Mouse (Mus musculus): ENCODE results near the gene Zfp266. TPM values are rescaled to one million over a fixed set of nuclear protein-coding genes. Genes with fewer than 3 reads are reported as not detected.

Zfp266 gene
- polyA plus RNA-seq, 1 experiment from 2014 or later, result 58.0 TPM

GRCm38 (mm10) chr9:20544070-20544821 lies 23.0 kb upstream of the Zfp266 start:
- ATAC-seq (replicated peaks; ENCODE audit: low FRiP score, low read depth), result peak; percentile 97
- 2% methylated on average over 43 of the region's 43 CpGs for WGBS
- H3K27ac ChIP-seq, result peak overlapping the region; percentile 79

GRCm38 (mm10) chr9:20543496-20543895 lies 22.3 kb upstream of the Zfp266 start:
- TF ChIP-seq CTCF (IDR thresholded peaks at IDR 0.05; ENCODE audit: low read depth), result no peak
- DNase-seq (ENCODE audit: low spot score), result no peak
- Histone ChIP-seq H3K9ac (ENCODE audit: low read depth, low read length) (no peak overlapping the region), H3K4me1 (replicated peaks; ENCODE audit: insufficient read depth, low read length) (0 out of 2 replicates have a peak, but pooled peaks cover 3% of the 10 kb centered on the region), H3K4me2 (ENCODE audit: low read length) (0 out of 2 replicates have a peak overlapping the region, but pooled peaks have one; percentile 61), H3K36me3 (ENCODE audit: insufficient read depth, low read length) (no peaks in the 10 kb centered on the region), H3K27ac (peak overlapping the region; percentile 79; the same call in 1 of the 2 replicates), H3K4me3 (replicated peaks; ENCODE audit: low read depth, low read length) (no peak overlapping the region), H3K9me3 (replicated peaks; ENCODE audit: low read length) (no peaks in the 10 kb centered on the region), H3K27me3 (ENCODE audit: insufficient read depth, low read length) (no peaks in the 10 kb centered on the region)
- no peak for ATAC-seq (replicated peaks; ENCODE audit: low FRiP score, low read depth)
- 34% methylated on average over 6 of the region's 6 CpGs for WGBS

More at GRCm38 (mm10) chr9:20544070-20544821, 23.0 kb upstream of the Zfp266 start:
- Histone ChIP-seq H3K27me3 (ENCODE audit: insufficient read depth, low read length) (no peaks in the 10 kb centered on the region), H3K9me3 (replicated peaks; ENCODE audit: low read length) (no peaks in the 10 kb centered on the region), H3K4me1 (replicated peaks; ENCODE audit: insufficient read depth, low read length) (0 out of 2 replicates have a peak, but pooled peaks cover 3% of the 10 kb centered on the region), H3K36me3 (ENCODE audit: insufficient read depth, low read length) (no peaks in the 10 kb centered on the region), H3K4me3 (replicated peaks; ENCODE audit: low read depth, low read length) (peak overlapping the region; percentile 34), H3K4me2 (ENCODE audit: low read length) (peak overlapping the region; percentile 61), H3K9ac (ENCODE audit: low read depth, low read length) (peak overlapping the region; percentile 50)
- peak; percentile 10; the same call in 1 of the 2 replicates for TF ChIP-seq CTCF (IDR thresholded peaks at IDR 0.05; ENCODE audit: low read depth)
- DNase-seq (ENCODE audit: low spot score), result peak; percentile 95

GRCm38 (mm10) chr9:20536598-20536997 lies 15.4 kb upstream of the Zfp266 start:
- WGBS, result 78% methylated on average over 2 of the region's 2 CpGs
- H3K4me3 ChIP-seq (replicated peaks; ENCODE audit: low read depth, low read length), result no peak overlapping the region
- H3K4me1 ChIP-seq (replicated peaks; ENCODE audit: insufficient read depth, low read length), result no peaks in the 10 kb centered on the region
- no peak overlapping the region for H3K27ac ChIP-seq
- H3K36me3 ChIP-seq (ENCODE audit: insufficient read depth, low read length), result no peaks in the 10 kb centered on the region
- TF ChIP-seq CTCF (IDR thresholded peaks at IDR 0.05; ENCODE audit: low read depth), result no peak
- no peak overlapping the region for H3K4me2 ChIP-seq (ENCODE audit: low read length)
- ATAC-seq (replicated peaks; ENCODE audit: low FRiP score, low read depth), result no peak
- no peaks in the 10 kb centered on the region for H3K27me3 ChIP-seq (ENCODE audit: insufficient read depth, low read length)
- DNase-seq (ENCODE audit: low spot score), result no peak
- H3K9ac ChIP-seq (ENCODE audit: low read depth, low read length), result no peak overlapping the region
- no peaks in the 10 kb centered on the region for H3K9me3 ChIP-seq (replicated peaks; ENCODE audit: low read length)

- Histone ChIP-seq H3K27ac (no peak overlapping the region), H3K9ac (ENCODE audit: low read depth, low read length) (no peak overlapping the region), H3K4me1 (replicated peaks; ENCODE audit: insufficient read depth, low read length) (no peaks in the 10 kb centered on the region), H3K4me2 (ENCODE audit: low read length) (no peak overlapping the region), H3K36me3 (ENCODE audit: insufficient read depth, low read length) (no peaks in the 10 kb centered on the region), H3K4me3 (replicated peaks; ENCODE audit: low read depth, low read length) (no peak overlapping the region), H3K9me3 (replicated peaks; ENCODE audit: low read length) (no peaks in the 10 kb centered on the region), H3K27me3 (ENCODE audit: insufficient read depth, low read length) (no peaks in the 10 kb centered on the region)
- no peak for ATAC-seq (replicated peaks; ENCODE audit: low FRiP score, low read depth)
- no peak for TF ChIP-seq CTCF (IDR thresholded peaks at IDR 0.05; ENCODE audit: low read depth)
- WGBS, result 77% methylated on average over 8 of the region's 8 CpGs
- DNase-seq (ENCODE audit: low spot score), result no peak
Measured at GRCm38 (mm10) chr9:20534326-20534926, 13.2 kb upstream of the Zfp266 start.

- Histone ChIP-seq H3K9me3 (replicated peaks; ENCODE audit: low read length) (no peaks in the 10 kb centered on the region), H3K4me2 (ENCODE audit: low read length) (peak overlapping the region; percentile 75), H3K9ac (ENCODE audit: low read depth, low read length) (peak overlapping the region; percentile 95), H3K27ac (peak overlapping the region; percentile 98), H3K4me3 (replicated peaks; ENCODE audit: low read depth, low read length) (peak overlapping the region; percentile 94), H3K36me3 (ENCODE audit: insufficient read depth, low read length) (peaks cover 6% of the 10 kb centered on the region; the same call in 1 of the 2 replicates), H3K4me1 (replicated peaks; ENCODE audit: insufficient read depth, low read length) (peaks cover 4% of the 10 kb centered on the region; the same call in 1 of the 2 replicates), H3K27me3 (ENCODE audit: insufficient read depth, low read length) (no peaks in the 10 kb centered on the region)
- TF ChIP-seq CTCF (IDR thresholded peaks at IDR 0.05; ENCODE audit: low read depth), result no peak
- ATAC-seq (replicated peaks; ENCODE audit: low FRiP score, low read depth) (no peak), DNase-seq (ENCODE audit: low spot score) (peak; percentile 63)
- WGBS, result 0% methylated on average over 17 of the region's 17 CpGs
Measured at GRCm38 (mm10) chr9:20520531-20521210, 546 bp downstream of the Zfp266 start.

GRCm38 (mm10) chr9:20519949-20520348 lies 1.3 kb downstream of the Zfp266 start:
- Histone ChIP-seq H3K4me2 (ENCODE audit: low read length) (peak overlapping the region; percentile 71), H3K9ac (ENCODE audit: low read depth, low read length) (peak overlapping the region; percentile 44; the same call in 1 of the 2 replicates), H3K36me3 (ENCODE audit: insufficient read depth, low read length) (peaks cover 13% of the 10 kb centered on the region; the same call in 1 of the 2 replicates), H3K4me3 (replicated peaks; ENCODE audit: low read depth, low read length) (peak overlapping the region; percentile 42), H3K27ac (no peak overlapping the region), H3K4me1 (replicated peaks; ENCODE audit: insufficient read depth, low read length) (peaks cover 4% of the 10 kb centered on the region), H3K9me3 (replicated peaks; ENCODE audit: low read length) (no peaks in the 10 kb centered on the region), H3K27me3 (ENCODE audit: insufficient read depth, low read length) (no peaks in the 10 kb centered on the region)
- ATAC-seq (replicated peaks; ENCODE audit: low FRiP score, low read depth), result no peak
- no peak for TF ChIP-seq CTCF (IDR thresholded peaks at IDR 0.05; ENCODE audit: low read depth)
- 24% methylated on average over 4 of the region's 4 CpGs for WGBS
- no peak for DNase-seq (ENCODE audit: low spot score)

All from kidney, postnatal 0 days (tissue).